Mouse (Mus musculus): Measurements from ENCODE around the gene Mpeg1. TPM values are rescaled to one million over a fixed set of nuclear protein-coding genes. Genes with fewer than 3 reads are reported as not detected.

Gene Mpeg1
- total and polyA plus RNA-seq, 3 experiments = 4.1 to 31.6 (median 28.3) TPM

- DNase-seq = no peak
Observed at GRCm38 (mm10) chr19:12465530-12466144, 5.1 kb downstream of the Mpeg1 start.

DNA sequence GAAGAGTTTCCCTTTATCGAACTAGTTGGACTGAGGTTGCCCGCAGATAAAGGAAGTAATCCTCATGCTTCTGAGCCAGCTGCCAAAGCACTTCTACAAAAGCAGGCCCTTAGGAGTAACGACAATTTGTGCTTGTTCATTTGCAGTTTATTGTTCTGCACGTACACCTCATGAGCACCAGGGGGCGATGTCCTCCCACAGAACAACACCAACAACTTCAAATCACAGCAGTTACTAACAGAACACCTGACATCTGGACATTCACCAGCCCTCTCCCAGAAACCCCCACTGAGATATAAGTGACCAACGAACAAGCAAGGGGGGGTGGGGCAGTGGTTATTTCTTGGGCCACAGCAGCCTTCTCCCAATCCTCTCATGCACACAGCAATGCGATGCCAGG lies 5.6 kb downstream of the Mpeg1 start:
- peak; percentile 73 for DNase-seq

DNA sequence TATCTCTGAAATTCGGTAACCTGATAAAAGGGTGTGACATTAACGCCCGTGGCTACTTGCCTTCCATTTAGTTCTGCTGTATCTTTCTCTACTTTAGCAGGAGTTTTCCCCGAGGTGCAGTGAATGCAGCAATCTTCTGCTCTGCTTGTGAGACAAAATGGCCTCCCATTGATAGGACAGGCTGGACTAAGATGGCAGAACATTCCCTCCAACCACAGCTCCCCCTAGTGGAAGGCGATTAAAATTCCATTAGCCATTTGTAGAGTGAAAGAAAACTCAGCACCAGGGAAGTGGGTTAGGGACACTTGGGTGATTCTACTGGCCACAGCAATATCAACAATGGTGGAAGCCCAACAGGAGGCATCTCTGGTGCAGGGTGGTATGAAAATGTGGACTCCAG lies 6.9 kb downstream of the Mpeg1 start:
- peak; percentile 52 for DNase-seq

- no peak for DNase-seq
Observed at GRCm38 (mm10) chr19:12471866-12472265, 11.3 kb downstream of the Mpeg1 start.

DNA sequence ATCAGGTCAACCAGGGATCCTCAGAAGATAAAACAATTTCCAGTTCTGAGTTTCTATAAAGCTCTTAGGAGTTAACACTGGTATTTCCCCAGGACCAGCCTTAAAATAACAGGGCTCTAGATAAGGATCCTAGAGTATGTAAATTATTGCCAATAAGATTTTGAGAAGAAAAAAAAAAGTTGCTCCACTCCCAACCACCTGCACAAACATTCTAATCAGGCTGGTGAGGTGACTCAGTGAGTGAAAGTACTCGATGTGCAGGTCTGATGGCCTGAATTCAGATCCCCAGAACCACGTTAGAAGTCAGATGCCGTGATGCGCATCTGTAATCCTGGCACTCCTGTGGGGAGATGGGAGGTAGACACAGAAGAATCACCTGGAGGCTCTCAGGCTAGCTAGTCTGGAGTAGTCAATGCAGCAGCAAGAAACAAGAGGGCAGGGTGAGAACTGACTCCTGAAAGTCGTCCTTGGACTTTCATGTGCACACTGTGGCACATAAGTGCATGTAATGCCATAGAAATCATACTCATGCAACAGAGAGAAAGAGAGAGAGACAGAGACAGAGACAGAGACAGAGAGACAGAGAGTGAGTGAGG lies 11.9 kb downstream of the Mpeg1 start:
- DNase-seq = no peak

GRCm38 (mm10) chr19:12473201-12473641 lies 12.6 kb downstream of the Mpeg1 start:
- DNase-seq = no peak

DNA sequence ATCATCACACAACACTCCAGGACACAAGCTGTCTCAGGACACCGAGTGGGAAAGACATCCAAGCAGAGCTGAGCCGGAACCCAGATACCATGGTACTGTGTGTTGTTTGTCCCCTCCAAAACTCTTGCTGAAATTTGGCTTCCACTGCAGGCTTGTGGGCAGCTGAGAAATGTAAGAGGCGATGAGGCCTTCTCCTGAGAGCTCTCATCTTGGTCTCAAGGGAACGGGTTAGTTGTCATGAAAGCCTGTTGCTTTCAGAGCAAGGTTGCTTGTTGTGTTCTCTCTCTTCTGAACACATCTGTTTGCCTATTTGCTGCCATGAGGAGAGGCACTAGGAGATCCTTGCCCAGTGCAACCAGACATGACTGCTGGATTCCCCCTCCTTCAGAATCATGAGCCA lies 13.4 kb downstream of the Mpeg1 start:
- no peak for DNase-seq

DNA sequence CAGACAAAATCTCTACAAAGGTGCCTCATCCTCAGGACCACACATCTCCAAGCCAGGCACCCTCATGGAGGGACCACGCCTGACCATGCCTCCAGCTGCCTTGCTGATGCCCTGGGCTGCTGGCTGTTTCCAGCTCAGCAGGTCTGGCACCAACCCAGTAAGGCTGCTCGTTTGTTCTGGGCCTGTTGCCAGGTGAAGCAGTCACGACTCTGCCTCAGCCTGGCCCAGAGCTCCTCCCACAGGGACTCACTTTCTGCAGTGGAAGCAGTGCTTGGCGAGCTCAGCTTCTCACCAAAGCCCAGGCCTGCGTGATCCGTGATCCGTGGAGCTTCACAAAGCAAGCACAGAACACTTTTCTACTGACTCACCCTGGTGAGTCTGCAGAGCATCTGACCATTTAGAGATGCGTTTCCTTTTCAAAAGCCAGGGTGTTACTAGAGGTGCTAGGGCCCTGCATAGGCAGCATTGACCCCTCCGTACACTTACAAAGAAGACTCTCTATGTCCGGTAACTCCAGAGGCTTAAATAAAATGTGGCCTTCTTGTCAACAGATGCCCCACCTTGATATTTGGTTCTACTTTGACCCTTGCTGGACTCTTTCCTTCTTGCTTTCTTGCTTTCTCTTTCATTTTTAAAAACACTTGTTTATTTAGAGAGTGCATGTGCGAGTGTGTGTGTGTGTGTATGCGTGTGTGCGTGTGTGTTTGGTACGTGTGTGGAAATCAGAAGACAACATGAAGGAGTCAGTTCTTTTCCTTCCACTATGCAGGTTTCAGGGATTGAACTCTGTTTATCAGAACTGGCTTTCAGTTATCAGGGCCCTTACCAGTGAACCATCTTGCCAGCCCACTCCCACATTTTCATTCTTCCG lies 15.0 kb downstream of the Mpeg1 start:
- peak; percentile 96 for DNase-seq

GRCm38 (mm10) chr19:12476721-12477270 lies 16.2 kb downstream of the Mpeg1 start:
- DNase-seq = no peak

DNA sequence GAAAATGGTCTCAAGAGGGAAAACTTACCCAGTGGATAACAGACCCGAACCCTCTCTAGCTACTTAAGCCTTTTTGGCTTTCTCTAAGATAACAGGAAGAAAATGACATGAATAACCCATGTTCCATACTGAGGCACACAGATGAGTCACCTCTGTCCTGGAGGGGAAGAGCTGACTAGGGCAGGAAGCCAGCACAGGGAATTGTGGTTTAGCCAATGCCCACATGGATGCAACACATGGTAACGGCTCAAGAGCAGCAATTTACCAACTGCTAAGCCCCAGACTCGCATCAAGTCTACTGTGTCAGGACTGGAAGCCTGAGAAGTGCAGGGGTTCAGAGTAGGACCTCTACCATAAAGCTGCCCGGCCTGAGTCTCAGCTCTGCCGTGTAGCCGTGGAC lies 17.8 kb downstream of the Mpeg1 start:
- DNase-seq = no peak

GRCm38 (mm10) chr19:12483782-12484181 lies 23.2 kb downstream of the Mpeg1 start:
- DNase-seq = no peak

- peak; percentile 46 for DNase-seq
Observed at GRCm38 (mm10) chr19:12484210-12484609, 23.6 kb downstream of the Mpeg1 start.

DNA sequence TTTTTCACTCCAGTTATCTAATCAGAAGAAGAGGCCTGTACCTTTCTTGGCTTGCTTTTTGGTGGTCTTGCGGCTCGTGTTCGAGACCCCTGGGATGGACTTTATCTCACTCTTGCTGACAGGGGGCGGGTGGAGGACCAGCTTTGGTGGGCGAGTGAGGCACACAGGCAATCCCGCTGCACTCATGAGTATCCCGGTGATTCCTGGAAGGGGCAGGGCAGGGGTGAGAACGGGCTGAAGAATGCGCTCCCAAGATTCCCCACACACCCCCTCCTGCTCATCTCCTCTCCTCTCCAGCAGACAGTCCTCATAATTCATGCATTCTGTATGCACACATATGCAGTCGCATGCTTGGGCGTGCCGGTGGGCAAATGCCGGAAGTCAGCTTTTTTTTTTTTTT lies 24.6 kb downstream of the Mpeg1 start:
- DNase-seq = no peak

DNA sequence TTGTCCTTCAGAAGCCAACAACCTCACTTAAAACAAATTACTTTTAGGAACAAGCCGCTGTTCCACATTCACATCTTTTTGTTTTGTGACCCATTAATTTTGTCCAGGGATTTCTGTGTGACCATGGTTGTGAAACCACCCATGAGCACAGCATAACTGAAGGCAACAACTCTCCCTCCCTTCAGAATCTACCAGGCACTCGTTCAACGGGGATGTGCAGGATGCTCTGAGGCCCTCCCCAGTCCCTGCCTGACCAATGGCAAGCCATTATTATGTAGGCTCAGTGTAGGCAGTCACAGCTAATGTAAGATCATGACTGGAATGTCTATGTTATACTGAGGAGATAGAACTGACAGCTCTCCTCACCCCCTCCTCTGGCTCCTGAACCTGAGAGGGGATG lies 25.1 kb downstream of the Mpeg1 start:
- DNase-seq = peak; percentile 29

- peak; percentile 93 for DNase-seq
Observed at GRCm38 (mm10) chr19:12486875-12487274, 26.3 kb downstream of the Mpeg1 start.

DNA sequence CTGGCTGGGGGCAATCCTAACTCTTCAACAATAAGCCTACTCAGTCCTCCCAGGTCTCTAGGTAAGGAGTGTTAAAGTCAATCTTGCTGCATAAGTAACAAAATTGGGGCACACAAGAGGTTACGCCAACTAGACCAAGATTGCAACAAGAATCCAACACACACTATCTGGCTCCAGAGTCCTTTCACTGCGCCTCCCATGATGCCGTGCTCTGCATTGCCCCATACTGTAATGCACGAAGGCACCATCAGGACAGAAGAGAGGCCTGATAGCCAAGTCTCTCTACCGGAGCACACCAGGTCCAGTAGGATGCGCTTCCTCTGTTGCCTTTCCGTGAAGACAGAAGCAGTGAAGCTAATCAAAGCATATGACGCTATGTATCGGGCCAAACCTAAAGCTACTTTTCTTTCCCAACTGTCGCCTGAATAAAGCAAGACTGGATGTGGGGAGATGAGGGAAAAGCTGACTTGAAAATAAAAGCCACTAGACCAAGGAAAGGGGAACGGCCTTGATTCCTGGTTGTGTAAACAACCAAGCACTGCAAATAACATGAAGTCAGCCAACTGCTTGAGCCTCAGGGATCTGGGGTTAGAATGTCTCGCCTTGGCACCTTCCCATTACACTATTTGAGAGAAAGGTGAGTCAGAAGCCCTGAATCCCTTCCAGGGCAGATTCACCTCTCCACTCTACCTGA lies 27.1 kb downstream of the Mpeg1 start:
- DNase-seq = peak; percentile 40

DNA sequence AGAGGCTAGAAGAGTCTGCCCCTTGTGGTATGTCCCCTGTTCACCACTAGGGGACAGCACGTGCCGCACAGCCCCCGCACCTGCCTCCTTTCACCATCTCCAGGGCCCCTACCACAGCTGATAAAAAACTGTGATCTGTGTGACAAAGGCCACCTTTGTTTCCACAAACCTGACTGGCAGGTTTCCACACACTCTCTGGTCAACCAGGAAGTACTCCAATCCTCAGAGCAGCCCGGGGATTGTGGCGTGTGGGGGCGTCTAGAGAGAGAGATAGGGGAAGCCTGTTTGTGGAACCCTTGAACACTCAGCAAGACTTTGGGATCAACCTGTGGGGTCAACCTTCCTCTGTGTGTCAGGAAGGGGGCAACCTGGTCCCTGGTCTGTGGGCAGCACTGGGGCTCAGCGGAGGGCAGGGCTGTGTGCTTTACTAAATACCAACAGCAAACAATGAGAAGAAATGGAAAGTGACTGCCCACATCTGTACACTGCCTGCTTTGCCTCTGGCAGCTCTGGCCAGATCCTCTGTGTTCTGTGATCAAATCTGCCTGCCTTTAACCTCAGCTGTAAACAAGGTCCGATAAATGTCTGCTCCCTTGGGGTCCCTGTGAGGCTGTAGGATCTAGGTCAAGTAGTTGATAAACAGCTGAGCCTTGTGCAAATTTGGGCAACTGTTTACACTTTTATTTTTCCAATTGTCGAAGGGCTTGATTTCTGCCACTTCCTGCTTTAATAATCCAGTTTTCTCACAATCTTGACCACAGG lies 27.8 kb downstream of the Mpeg1 start:
- DNase-seq = peak; percentile 17

DNA sequence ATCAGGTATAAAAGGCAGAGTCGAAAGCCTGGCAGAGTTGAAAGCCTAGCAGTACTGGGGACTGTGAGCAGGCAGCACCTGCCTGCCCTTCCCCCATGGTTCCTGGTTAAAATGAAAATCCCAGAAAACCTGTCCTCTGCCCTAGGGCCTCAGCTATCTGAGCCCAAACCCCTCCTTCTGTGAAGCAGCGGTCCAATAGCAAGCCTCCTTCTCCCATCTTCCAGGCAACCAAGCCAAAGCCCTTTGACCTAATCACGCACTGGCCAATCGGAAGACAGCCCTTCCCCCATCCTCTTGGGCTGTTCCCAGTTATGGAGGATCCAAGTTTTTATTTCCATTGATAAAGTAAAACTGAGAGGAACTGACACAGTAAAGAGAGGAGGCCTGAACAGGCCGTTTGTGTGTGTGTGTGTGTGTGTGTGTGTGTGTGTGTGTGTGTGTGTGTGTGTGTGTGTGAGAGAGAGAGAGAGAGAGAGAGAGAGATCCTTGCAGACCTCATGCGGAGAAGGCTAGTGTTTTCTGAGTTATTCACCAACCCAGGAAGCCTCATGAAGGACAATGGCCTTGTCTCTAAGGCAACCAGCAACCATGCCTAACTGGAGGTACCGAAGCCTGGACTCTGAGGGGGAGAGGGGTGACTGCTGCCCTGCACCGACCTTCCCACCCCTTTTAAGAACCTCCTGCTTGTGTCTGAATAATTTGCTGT lies 28.5 kb downstream of the Mpeg1 start:
- peak; percentile 67 for DNase-seq

DNA sequence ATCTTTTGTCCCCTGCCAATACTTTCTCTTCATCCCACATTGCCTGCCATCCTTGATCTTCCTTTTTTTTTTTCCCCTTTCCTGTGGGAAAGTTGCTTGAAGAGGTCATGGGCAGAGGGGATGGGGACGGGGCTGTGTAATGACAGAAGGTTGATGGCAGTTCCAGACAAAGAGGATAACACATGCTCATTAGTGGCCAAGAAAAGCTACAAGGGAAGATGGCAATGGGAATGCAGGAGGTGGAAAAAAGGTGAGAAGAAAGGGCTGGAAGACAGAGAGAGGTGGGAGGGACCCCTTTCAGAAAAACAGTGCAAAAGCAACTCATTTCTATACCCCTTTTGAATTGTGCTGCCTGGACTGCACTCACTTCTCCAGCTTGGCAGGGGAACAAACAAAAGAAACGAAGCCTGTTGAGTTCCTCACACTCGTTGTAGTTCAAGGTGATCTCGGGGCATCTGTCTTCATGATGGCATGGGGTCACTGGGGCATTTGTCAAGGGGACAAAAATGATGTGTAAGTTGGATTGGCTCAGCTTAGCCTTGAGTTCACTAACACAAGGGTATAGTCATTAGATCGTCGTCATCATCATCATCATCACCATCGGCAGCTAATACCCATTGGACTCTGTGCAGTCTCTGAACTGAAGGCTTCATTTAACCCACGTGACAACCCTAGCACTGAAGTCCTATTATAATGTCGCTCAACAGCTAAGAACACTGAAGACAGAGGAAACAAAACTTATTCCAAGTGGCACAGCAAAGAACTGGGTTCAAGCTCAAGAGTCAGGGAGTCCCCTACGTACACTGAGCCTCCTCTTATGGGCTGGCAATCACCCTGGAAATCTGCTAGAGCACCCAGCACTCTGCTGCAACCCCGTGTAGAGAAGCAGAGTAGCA lies 29.3 kb downstream of the Mpeg1 start:
- DNase-seq = peak; percentile 82

DNA sequence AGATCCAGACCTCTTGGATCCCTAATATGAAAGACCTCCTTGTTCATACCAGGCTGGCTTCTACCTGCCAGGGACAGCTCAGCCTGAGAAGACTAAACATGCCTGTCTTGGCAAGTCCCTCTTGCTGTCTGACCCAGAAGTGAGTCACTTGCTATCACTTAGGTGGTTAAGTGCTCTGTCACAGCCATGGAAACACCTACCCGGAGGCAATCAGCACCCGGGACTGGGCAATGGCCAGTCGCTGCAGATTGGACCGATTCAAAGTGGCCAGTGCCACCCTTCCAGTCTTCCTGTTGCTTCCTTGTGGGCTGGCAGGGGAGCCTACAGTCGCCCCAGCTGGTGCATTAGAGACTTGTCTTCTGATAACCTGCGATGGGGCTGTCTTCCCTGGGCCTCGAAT lies 31.1 kb downstream of the Mpeg1 start:
- peak; percentile 50 for DNase-seq

Data from adrenal gland, adult 2 months (tissue).